Mouse (Mus musculus): ENCODE data around the gene Magea5. TPM values are rescaled to one million over a fixed set of nuclear protein-coding genes. Genes with fewer than 3 reads are reported as not detected.

Gene Magea5
- not detected for polyA plus RNA-seq (2012; fragmentation: generic; extraction: Trizol)

GRCm38 (mm10) chrX:155063045-155063444 lies at the start of gene Magea5:
Magea5 (minus strand) TSS chrX:155063145.

GRCm38 (mm10) chrX:155093566-155093965 lies 30.6 kb upstream of the Magea5 start, which contains the start of gene Magea2:
Magea2 (minus strand) TSS chrX:155093666.

GRCm38 (mm10) chrX:155089693-155090092 lies 26.7 kb upstream of the Magea5 start, which contains the start of gene Magea1:
Magea1 (minus strand) TSS chrX:155089793.

Other genes with a start within 250 kb of the Magea5 start
- not detected for gene Cldn34b1, start 172.9 kb downstream of the Magea5 start, polyA plus RNA-seq (2012; fragmentation: generic; extraction: Trizol)
- not detected for gene Magea6, start 127.2 kb downstream of the Magea5 start, polyA plus RNA-seq (2012; fragmentation: generic; extraction: Trizol)
- gene Magea3, start 113.6 kb downstream of the Magea5 start, polyA plus RNA-seq (2012; fragmentation: generic; extraction: Trizol): not detected
- under 1 TPM in 1 of 2 experiments, not detected in 1; 0.12 TPM for gene Magea8, start 67.3 kb downstream of the Magea5 start, polyA plus RNA-seq (2012; fragmentation: generic; extraction: Trizol)
- gene Magea1, start 26.6 kb upstream of the Magea5 start, polyA plus RNA-seq (2012; fragmentation: generic; extraction: Trizol): not detected
- gene Magea2, start 30.5 kb upstream of the Magea5 start, polyA plus RNA-seq (2012; fragmentation: generic; extraction: Trizol): not detected
- gene Cldn34b2, start 65.3 kb upstream of the Magea5 start, polyA plus RNA-seq (2012; fragmentation: generic; extraction: Trizol): not detected
- gene Sat1, start 153.3 kb upstream of the Magea5 start, polyA plus RNA-seq (2012; fragmentation: generic; extraction: Trizol): 100 to 1,000 TPM in 1 of 2 experiments, 10 to 100 TPM in 1; 22.2 to 235 TPM
- 10 to 100 TPM in 1 of 2 experiments, 1 to 10 TPM in 1; 9.6 to 37.2 TPM for gene Acot9, start 199.3 kb upstream of the Magea5 start, polyA plus RNA-seq (2012; fragmentation: generic; extraction: Trizol)

All from C3H10T1/2 (cell line).